8 mouse cellular contexts compared by ENCODE assay signal in genomic region chr11:117366426-117366825, GRCm38 (mm10).
DNase-seq lines count a peak whose midpoint lies in the region; ATAC-seq and TF ChIP-seq lines count a peak whose summit lies in the region.

No protein-coding gene starts in this region.

- DNase-seq in embryo, embryonic 10 days (ENCODE audit: low spot score) = peak; percentile 65
- DNase-seq in embryo, embryonic 9.5 days (ENCODE audit: extremely low spot score) = no peak
- DNase-seq in lung, adult 2 months = no peak
- no peak for DNase-seq in lung, adult 18-20 months
- peak; percentile 90 for DNase-seq in R1 (ENCODE audit: low read depth, low spot score)
- peak; percentile 55 for DNase-seq in liver, postnatal 0 days
- no peak for DNase-seq in right cerebral cortex, postnatal 36 days (ENCODE audit: low spot score in 2 of 2)
- DNase-seq in cerebellum, postnatal 36 days = no peak

- no peak overlapping the region for H3K27ac ChIP-seq in liver, postnatal 0 days (ENCODE audit: low read depth)

- 14% methylated on average over 3 of the region's 3 CpGs for WGBS in lung, adult 2 months
- 22% methylated on average over 3 of the region's 3 CpGs for WGBS in liver, postnatal 0 days (ENCODE audit: insufficient replicate concordance)

- no peaks in the 10 kb centered on the region for H3K4me1 ChIP-seq in lung, adult 2 months (ENCODE audit: control insufficient read depth, insufficient read depth, low read length)
- no peaks in the 10 kb centered on the region for H3K4me1 ChIP-seq in liver, postnatal 0 days (ENCODE audit: insufficient read depth)

- no peak for TF ChIP-seq POLR2A in lung, adult 2 months (IDR thresholded peaks at IDR 0.05; ENCODE audit: borderline replicate concordance, extremely low read depth, low read depth, low read length)

- H3K9ac ChIP-seq in liver, postnatal 0 days (replicated peaks) = no peak overlapping the region

- ATAC-seq in liver, postnatal 0 days = no peak

- H3K36me3 ChIP-seq in liver, postnatal 0 days (replicated peaks; ENCODE audit: insufficient read depth, low read length) = peaks cover 9% of the 10 kb centered on the region

- no peak overlapping the region for H3K4me3 ChIP-seq in lung, adult 2 months (replicated peaks; ENCODE audit: extremely low read depth, low read depth, low read length)
- no peak overlapping the region for H3K4me3 ChIP-seq in liver, postnatal 0 days (ENCODE audit: low read depth, low read length)

- H3K4me2 ChIP-seq in liver, postnatal 0 days (ENCODE audit: low read depth, low read length) = no peak overlapping the region

- no peaks in the 10 kb centered on the region for H3K9me3 ChIP-seq in liver, postnatal 0 days (ENCODE audit: low read length)

- peak; percentile 64 for TF ChIP-seq CTCF in lung, adult 2 months (IDR thresholded peaks at IDR 0.05; ENCODE audit: insufficient read depth, low read length)
- peak; percentile 86 for TF ChIP-seq CTCF in liver, postnatal 0 days (IDR thresholded peaks at IDR 0.05; ENCODE audit: low read depth)

- TF ChIP-seq EP300 in liver, postnatal 0 days (IDR thresholded peaks at IDR 0.05; ENCODE audit: low read depth) = no peak

- no peaks in the 10 kb centered on the region for H3K27me3 ChIP-seq in liver, postnatal 0 days (ENCODE audit: insufficient read depth, low read length)

Comparison
In these comparisons a context has a peak if more than half of its experiments do, and no peak if none do; other contexts are left out.
1. DNase-seq: peak in embryo, embryonic 10 days (single experiment), R1 (single experiment) and liver, postnatal 0 days (single experiment); none in embryo, embryonic 9.5 days (single experiment), lung, adult 2 months (single experiment), lung, adult 18-20 months (0 of 2), right cerebral cortex, postnatal 36 days (0 of 2) and cerebellum, postnatal 36 days (0 of 2).